Comparison of ENCODE assay signal across 7 mouse cellular contexts in the genomic region with DNA sequence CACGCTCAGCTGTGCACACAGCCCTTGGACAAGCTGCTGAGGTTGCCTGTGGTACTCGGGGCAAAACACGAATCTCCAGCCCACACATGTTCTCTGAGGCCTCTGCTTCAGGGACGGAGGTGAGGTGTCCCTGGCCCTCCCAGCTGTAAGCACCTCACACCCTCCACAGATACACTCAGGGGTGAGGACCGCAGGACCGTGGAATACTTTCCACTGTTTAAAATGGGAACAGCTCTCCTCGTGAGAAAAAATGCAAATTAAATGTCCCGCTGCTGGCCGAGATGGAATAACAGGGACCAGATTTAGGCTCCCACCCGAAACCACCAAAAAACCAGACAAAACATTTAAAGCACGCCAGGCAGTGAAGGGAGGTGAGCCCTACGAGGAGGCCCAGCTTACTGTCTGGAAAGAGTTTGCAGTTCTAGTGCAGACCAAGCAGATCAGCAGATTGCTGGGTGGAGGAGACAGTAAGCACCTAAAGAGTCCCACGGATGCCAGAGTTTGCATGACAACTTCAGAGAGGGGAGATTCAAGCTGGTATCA. TPM values are rescaled to one million over a fixed set of nuclear protein-coding genes. Genes with fewer than 3 reads are reported as not detected.
A peak's percentile ranks its signal among the peaks of the same experiment; 100 is the strongest.
DNase-seq lines count a peak whose midpoint lies in the region; ATAC-seq and TF ChIP-seq lines count a peak whose summit lies in the region.

No protein-coding gene starts in this region.

- H3K4me1 ChIP-seq in liver, embryonic 11.5 days (replicated peaks; ENCODE audit: control insufficient read depth, insufficient read depth, low read length), result peaks cover 9% of the 10 kb centered on the region; the same call in 1 of the 2 replicates
- peaks cover 4% of the 10 kb centered on the region; the same call in 1 of the 2 replicates for H3K4me1 ChIP-seq in liver, postnatal 0 days (ENCODE audit: insufficient read depth)
- peaks cover 21% of the 10 kb centered on the region for H3K4me1 ChIP-seq in forebrain, embryonic 11.5 days (replicated peaks; ENCODE audit: control insufficient read depth, insufficient read depth, low read length)
- 0 out of 2 replicates have a peak, but pooled peaks cover 5% of the 10 kb centered on the region for H3K4me1 ChIP-seq in intestine, postnatal 0 days (replicated peaks; ENCODE audit: control insufficient read depth, insufficient read depth, low read length)
- H3K4me1 ChIP-seq in olfactory bulb, adult 2 months (ENCODE audit: control insufficient read depth, insufficient read depth, low read length), result peaks cover 9% of the 10 kb centered on the region

- 48% methylated on average over 13 of the region's 13 CpGs for WGBS in liver, embryonic 11.5 days
- 54% methylated on average over 13 of the region's 13 CpGs for WGBS in liver, postnatal 0 days (ENCODE audit: insufficient replicate concordance)
- 34% methylated on average over 13 of the region's 13 CpGs for WGBS in forebrain, embryonic 11.5 days
- 54% methylated on average over 13 of the region's 13 CpGs for WGBS in intestine, postnatal 0 days
- WGBS in olfactory bulb, adult 2 months, result 56% methylated on average over 13 of the region's 13 CpGs

- H3K4me2 ChIP-seq in liver, embryonic 11.5 days, result no peak overlapping the region
- H3K4me2 ChIP-seq in liver, postnatal 0 days (ENCODE audit: low read depth, low read length), result no peak overlapping the region
- peak overlapping the region; percentile 3; the same call in 1 of the 2 replicates for H3K4me2 ChIP-seq in forebrain, embryonic 11.5 days (ENCODE audit: low read depth, low read length, severe bottlenecking)
- 0 out of 2 replicates have a peak overlapping the region, but pooled peaks have one; percentile 13 for H3K4me2 ChIP-seq in intestine, postnatal 0 days (replicated peaks; ENCODE audit: low read depth)

- H3K9ac ChIP-seq in liver, embryonic 11.5 days (ENCODE audit: low read depth, low read length), result no peak overlapping the region
- no peak overlapping the region for H3K9ac ChIP-seq in liver, postnatal 0 days (replicated peaks)
- H3K9ac ChIP-seq in forebrain, embryonic 11.5 days (ENCODE audit: low read length), result peak overlapping the region; percentile 37
- H3K9ac ChIP-seq in intestine, postnatal 0 days (ENCODE audit: low read depth, low read length), result no peak overlapping the region

- no peaks in the 10 kb centered on the region for H3K9me3 ChIP-seq in liver, embryonic 11.5 days (ENCODE audit: control insufficient read depth, low read length)
- no peaks in the 10 kb centered on the region for H3K9me3 ChIP-seq in liver, postnatal 0 days (ENCODE audit: low read length)
- H3K9me3 ChIP-seq in forebrain, embryonic 11.5 days (ENCODE audit: control insufficient read depth, low read length), result no peaks in the 10 kb centered on the region
- no peaks in the 10 kb centered on the region for H3K9me3 ChIP-seq in intestine, postnatal 0 days (ENCODE audit: control insufficient read depth)

- no peak for DNase-seq in liver, embryonic 11.5 days (ENCODE audit: low spot score)
- DNase-seq in liver, postnatal 0 days, result no peak
- DNase-seq in forebrain, embryonic 11.5 days (ENCODE audit: low spot score), result no peak
- DNase-seq in layer of hippocampus, adult 9-10 months (ENCODE audit: low spot score), result no peak
- no peak for DNase-seq in cerebellum, adult 8-10 months

- H3K27me3 ChIP-seq in liver, embryonic 11.5 days (replicated peaks; ENCODE audit: control insufficient read depth, insufficient read depth, low read length), result no peaks in the 10 kb centered on the region
- H3K27me3 ChIP-seq in liver, postnatal 0 days (ENCODE audit: insufficient read depth, low read length), result no peaks in the 10 kb centered on the region
- H3K27me3 ChIP-seq in forebrain, embryonic 11.5 days (ENCODE audit: control insufficient read depth, insufficient read depth, low read length), result no peaks in the 10 kb centered on the region
- no peaks in the 10 kb centered on the region for H3K27me3 ChIP-seq in intestine, postnatal 0 days (replicated peaks; ENCODE audit: control insufficient read depth, insufficient read depth, low read length)

- H3K27ac ChIP-seq in liver, embryonic 11.5 days (ENCODE audit: low read depth, low read length), result peak overlapping the region; percentile 70; the same call in 1 of the 2 replicates
- no peak overlapping the region for H3K27ac ChIP-seq in liver, postnatal 0 days (ENCODE audit: low read depth)
- H3K27ac ChIP-seq in forebrain, embryonic 11.5 days (ENCODE audit: low read depth, low read length), result peak overlapping the region; percentile 91
- H3K27ac ChIP-seq in intestine, postnatal 0 days (ENCODE audit: low read depth, low read length), result peak overlapping the region; percentile 66; the same call in 1 of the 2 replicates
- H3K27ac ChIP-seq in olfactory bulb, adult 2 months (ENCODE audit: insufficient read depth, low read depth, low read length), result no peak overlapping the region

- H3K4me3 ChIP-seq in liver, embryonic 11.5 days (ENCODE audit: low read depth, low read length), result no peak overlapping the region
- H3K4me3 ChIP-seq in liver, postnatal 0 days (ENCODE audit: low read depth, low read length), result no peak overlapping the region
- no peak overlapping the region for H3K4me3 ChIP-seq in forebrain, embryonic 11.5 days (ENCODE audit: low read depth, low read length)
- no peak overlapping the region for H3K4me3 ChIP-seq in intestine, postnatal 0 days (ENCODE audit: low read depth, low read length)
- no peak overlapping the region for H3K4me3 ChIP-seq in olfactory bulb, adult 2 months (ENCODE audit: insufficient read depth, low read depth, low read length)

- no peak for TF ChIP-seq CTCF in liver, postnatal 0 days (IDR thresholded peaks at IDR 0.05; ENCODE audit: low read depth)
- no peak for TF ChIP-seq CTCF in intestine, postnatal 0 days (IDR thresholded peaks at IDR 0.05; ENCODE audit: low read depth)
- TF ChIP-seq CTCF in olfactory bulb, adult 2 months (IDR thresholded peaks at IDR 0.05; ENCODE audit: insufficient read depth, low read depth, low read length), result no peak

- ATAC-seq in liver, embryonic 11.5 days (replicated peaks; ENCODE audit: low FRiP score), result no peak
- ATAC-seq in liver, postnatal 0 days, result no peak
- 0 out of 2 replicates have a peak, but pooled peaks have one; percentile 0 for ATAC-seq in forebrain, embryonic 11.5 days (replicated peaks; ENCODE audit: low FRiP score)
- peak; percentile 16; the same call in 1 of the 2 replicates for ATAC-seq in intestine, postnatal 0 days

- no peaks in the 10 kb centered on the region for H3K36me3 ChIP-seq in liver, embryonic 11.5 days (ENCODE audit: control insufficient read depth, insufficient read depth, low read length)
- no peaks in the 10 kb centered on the region for H3K36me3 ChIP-seq in liver, postnatal 0 days (replicated peaks; ENCODE audit: insufficient read depth, low read length)
- no peaks in the 10 kb centered on the region for H3K36me3 ChIP-seq in forebrain, embryonic 11.5 days (ENCODE audit: control insufficient read depth, insufficient read depth, low read length)
- no peaks in the 10 kb centered on the region for H3K36me3 ChIP-seq in intestine, postnatal 0 days (ENCODE audit: control insufficient read depth, insufficient read depth)

- no peak for TF ChIP-seq EP300 in liver, postnatal 0 days (IDR thresholded peaks at IDR 0.05; ENCODE audit: low read depth)

- 0 out of 2 replicates have a peak, but pooled peaks have one; percentile 24 for TF ChIP-seq POLR2A in olfactory bulb, adult 2 months (IDR thresholded peaks at IDR 0.05; ENCODE audit: insufficient read depth, low read depth, low read length)

RNA-seq across cellular contexts. Expression of gene Gli2, which starts 19.2 kb away (rescaled TPM):
- polyA plus RNA-seq in liver, embryonic 11.5 days (2014; fragmentation: Nextera tagmentation; extraction: Ambion mirVana), result 3.4 and 3.6 TPM in 2 replicates
- polyA plus RNA-seq in liver, postnatal 0 days (2015; fragmentation: Nextera tagmentation; extraction: Ambion mirVana), result 0.27 and 0.28 TPM in 2 replicates
- polyA plus RNA-seq in forebrain, embryonic 11.5 days (2014; fragmentation: Nextera tagmentation; extraction: Ambion mirVana), result 16.0 and 16.3 TPM in 2 replicates
- polyA plus RNA-seq in intestine, postnatal 0 days (2015; fragmentation: Nextera tagmentation; extraction: Ambion mirVana), result 2.1 and 3.8 TPM in 2 replicates
- not detected in 2 replicates for polyA plus RNA-seq in olfactory bulb, adult 2 months (2012; ENCODE audit: insufficient read depth, insufficient read length, low replicate concordance, missing spikeins)

Comparison
In these comparisons a context has a peak if more than half of its experiments do, and no peak if none do; other contexts are left out.
1. H3K27ac ChIP-seq: peak in liver, embryonic 11.5 days (single experiment), forebrain, embryonic 11.5 days (single experiment) and intestine, postnatal 0 days (single experiment); none in liver, postnatal 0 days (single experiment) and olfactory bulb, adult 2 months (single experiment).
2. ATAC-seq: peak in forebrain, embryonic 11.5 days (single experiment) and intestine, postnatal 0 days (single experiment); none in liver, embryonic 11.5 days (single experiment) and liver, postnatal 0 days (single experiment).
3. H3K4me2 ChIP-seq: peak in forebrain, embryonic 11.5 days (single experiment) and intestine, postnatal 0 days (single experiment); none in liver, embryonic 11.5 days (single experiment) and liver, postnatal 0 days (single experiment).